Mouse (Mus musculus) layer of hippocampus, postnatal 10 days (tissue): Measurements from ENCODE around the gene Mapk1ip1. TPM values are rescaled to one million over a fixed set of nuclear protein-coding genes. Genes with fewer than 3 reads are reported as not detected.
A peak's percentile ranks its signal among the peaks of the same experiment; 100 is the strongest.

Experiments
- DNase-seq, 2 experiments: peaks; one replicate each; pipeline ENCODE4 v3.0.0; 2021; ENCODE audit warnings: low spot score in 2 of 2
- long read RNA-seq: library from polyadenylated mRNA; stranded (forward); transcript quantifications from one replicate; pipeline ENCODE4 v2.0.0, GENCODE M21; 2023
- total RNA-seq, 2 experiments: library from RNA; stranded (reverse); gene quantifications; 2 replicates each; pipeline ENCODE4 v1.2.3; 2021

The Mapk1ip1 gene
- total RNA-seq, result 10 to 100 TPM; 38.5 to 38.6 TPM
- long read RNA-seq, transcript Mapk1ip1-201 (2 exons, 1,502 nt), result major isoform, 39 of 48 reads
- long read RNA-seq, partial matches to known transcripts, result 0 of 48 reads
- long read RNA-seq, other reads (novel, unspliced or antisense), result 8 of 48 reads

DNA sequence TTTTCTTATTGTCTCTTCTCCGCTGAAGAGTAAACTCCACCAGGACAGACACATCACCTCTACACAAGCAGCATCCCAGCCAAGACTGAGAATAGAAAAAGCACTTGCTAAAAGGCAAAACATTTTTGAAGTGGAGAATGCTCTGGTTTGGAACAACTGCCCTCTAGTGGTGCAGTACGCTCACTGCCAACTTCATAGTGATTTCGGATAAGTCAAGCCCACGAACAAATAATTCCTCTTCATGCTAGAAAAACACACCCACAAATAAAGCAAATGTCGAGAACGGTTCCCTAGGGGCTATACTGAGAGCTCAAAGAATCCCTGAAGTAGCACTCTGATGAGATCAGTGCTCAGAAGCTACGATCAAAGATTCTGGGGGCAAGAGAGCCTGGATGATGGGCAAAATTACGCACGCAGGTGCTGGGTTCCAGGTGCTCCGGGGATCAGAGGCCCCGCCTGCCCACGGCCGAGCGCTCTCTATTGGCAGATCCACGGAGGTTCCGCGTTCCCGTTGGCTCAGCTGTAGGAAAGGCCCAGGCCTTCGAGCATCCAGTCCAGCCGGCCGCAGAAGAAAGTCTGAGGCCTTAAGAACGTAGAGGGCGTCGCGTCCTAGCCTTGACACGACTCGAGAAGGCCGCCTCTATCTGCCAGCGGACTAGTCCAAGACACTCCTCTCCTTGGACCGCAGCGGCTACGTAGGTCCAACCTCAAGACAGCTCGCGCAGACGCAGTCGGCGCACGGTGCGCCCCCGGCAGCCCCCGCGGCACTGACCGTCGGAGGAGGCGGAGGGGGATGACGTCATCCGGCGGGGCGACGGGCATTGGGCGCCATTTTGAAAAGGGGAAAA is at the start of gene Mapk1ip1, which contains the start of gene Ppp2r2d:
Gene Mapk1ip1 (minus strand): TSS at position 730 of the 848 bp plus-strand sequence.
Gene Ppp2r2d (plus strand): TSS at position 536 of the 848 bp plus-strand sequence.
- DNase-seq, result peak; percentile 97

GRCm38 (mm10) chr7:138885365-138886289 is 39.6 kb upstream of the Mapk1ip1 start:
- no peak for DNase-seq

DNA sequence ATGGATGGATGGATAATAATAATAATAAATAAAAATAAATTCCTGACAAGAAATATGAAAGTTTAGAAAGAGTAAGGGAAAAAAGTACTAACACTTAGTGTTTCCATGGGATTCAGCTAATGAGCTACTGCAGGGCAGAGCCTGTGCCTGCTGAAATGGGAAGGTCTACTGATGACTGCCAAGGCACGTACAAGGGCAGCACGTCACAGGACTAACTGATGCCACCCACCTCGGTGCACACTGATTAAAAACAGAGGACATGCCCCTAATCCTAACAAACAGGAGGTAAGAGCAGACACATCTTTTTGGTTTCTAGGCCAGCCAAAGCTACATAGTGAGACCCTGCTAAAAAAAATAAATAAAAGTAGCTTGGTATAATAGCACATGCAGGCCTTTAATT is 37.7 kb upstream of the Mapk1ip1 start:
- DNase-seq, result no peak

GRCm38 (mm10) chr7:138875031-138875430 is 29.0 kb upstream of the Mapk1ip1 start:
- DNase-seq, result no peak

- no peak for DNase-seq
Measured at GRCm38 (mm10) chr7:138872956-138873355, 26.9 kb upstream of the Mapk1ip1 start.

DNA sequence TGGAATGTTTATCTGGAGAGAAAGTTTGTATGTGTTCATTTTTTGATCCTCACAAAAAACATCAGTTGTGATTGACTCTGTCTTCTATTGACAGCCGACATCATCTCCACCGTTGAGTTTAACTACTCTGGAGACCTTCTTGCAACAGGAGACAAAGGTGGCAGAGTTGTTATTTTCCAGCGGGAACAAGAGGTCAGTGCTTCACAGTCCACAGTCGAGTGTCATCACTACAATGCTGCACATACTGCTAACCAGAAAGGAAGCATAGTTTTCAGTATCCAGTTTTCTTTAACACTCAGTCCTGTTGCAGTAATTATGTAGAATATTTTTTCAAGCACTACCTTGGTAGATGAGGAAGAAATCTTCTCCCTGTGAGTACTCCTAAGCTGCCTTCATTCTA is 22.2 kb upstream of the Mapk1ip1 start:
- DNase-seq, result no peak

- DNase-seq, result no peak
Measured at GRCm38 (mm10) chr7:138867286-138867685, 21.2 kb upstream of the Mapk1ip1 start.

DNA sequence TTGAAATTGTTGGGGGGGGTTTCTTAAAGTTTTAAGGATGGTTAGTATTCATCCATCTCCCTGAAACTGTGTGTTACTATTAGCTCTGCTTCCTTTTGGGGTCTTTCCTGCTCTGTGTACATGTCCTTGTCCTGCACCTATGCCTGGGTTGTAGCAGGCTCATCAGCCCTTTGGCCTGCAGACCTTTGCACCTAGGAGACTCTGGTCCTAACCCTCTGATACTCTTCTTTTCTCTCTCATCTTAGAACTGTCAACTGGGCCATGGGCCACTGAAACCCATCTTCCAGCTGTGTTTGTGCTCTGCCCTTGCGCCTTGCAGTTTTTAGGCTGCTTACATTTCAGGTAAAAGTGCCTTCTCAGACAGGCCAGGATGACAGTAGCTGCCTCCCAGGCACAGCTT is 18.7 kb upstream of the Mapk1ip1 start:
- no peak for DNase-seq

GRCm38 (mm10) chr7:138863950-138864572 is 18.0 kb upstream of the Mapk1ip1 start:
- DNase-seq, result no peak

- DNase-seq, result no peak
Measured at GRCm38 (mm10) chr7:138856670-138857069, 10.6 kb upstream of the Mapk1ip1 start.

DNA sequence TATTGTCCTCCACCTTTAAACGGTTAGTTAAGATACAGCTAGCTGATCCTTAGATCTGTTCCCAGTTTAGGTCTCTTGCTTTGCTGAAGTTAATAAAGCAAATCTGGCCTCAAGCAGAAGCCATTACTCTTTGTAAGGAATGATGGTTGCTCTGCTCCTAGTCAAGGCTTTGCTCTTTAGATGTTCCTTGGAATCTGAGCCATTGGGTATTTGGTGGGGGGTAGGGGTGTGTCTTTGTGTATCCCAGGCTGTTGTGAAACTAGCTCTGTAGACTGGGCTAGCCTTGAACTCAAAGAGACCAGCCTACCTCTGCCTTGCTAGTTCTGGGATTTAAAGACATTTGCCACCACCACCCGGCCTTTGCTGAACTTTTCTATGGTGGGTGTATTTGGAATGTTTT is 8.1 kb upstream of the Mapk1ip1 start:
- DNase-seq, result no peak

DNA sequence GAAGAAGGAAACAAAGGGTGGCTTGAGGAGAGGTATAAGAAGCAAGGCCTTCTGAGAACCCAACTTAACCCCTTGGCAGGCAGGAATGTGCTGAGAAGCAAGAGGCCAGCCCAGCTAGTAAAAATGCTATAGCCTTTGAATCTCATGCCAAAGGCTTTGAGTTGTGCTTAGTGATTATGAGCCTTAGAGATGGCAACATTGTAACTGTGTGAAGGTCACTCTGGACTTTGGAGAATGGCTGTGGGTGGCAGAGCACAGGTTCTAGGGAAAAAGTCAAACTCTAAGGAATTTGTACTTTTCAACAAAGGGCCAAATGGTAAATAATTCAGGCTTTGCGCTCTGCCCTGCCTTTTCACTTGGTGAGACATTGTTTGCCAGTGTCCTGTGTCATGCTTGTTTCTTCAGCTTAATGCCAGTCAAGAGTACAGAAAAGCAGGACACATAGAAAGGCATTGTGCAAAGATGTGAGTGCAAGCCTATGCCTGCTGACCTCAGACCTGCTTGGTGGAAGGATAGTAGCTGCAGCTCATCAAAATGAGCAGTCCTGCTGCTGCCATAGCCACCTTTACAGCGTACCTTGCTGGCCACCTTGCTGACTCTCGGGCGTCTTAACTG is 7.5 kb upstream of the Mapk1ip1 start:
- DNase-seq, result no peak

- DNase-seq, result no peak
Measured at GRCm38 (mm10) chr7:138850083-138850482, 4.0 kb upstream of the Mapk1ip1 start.

DNA sequence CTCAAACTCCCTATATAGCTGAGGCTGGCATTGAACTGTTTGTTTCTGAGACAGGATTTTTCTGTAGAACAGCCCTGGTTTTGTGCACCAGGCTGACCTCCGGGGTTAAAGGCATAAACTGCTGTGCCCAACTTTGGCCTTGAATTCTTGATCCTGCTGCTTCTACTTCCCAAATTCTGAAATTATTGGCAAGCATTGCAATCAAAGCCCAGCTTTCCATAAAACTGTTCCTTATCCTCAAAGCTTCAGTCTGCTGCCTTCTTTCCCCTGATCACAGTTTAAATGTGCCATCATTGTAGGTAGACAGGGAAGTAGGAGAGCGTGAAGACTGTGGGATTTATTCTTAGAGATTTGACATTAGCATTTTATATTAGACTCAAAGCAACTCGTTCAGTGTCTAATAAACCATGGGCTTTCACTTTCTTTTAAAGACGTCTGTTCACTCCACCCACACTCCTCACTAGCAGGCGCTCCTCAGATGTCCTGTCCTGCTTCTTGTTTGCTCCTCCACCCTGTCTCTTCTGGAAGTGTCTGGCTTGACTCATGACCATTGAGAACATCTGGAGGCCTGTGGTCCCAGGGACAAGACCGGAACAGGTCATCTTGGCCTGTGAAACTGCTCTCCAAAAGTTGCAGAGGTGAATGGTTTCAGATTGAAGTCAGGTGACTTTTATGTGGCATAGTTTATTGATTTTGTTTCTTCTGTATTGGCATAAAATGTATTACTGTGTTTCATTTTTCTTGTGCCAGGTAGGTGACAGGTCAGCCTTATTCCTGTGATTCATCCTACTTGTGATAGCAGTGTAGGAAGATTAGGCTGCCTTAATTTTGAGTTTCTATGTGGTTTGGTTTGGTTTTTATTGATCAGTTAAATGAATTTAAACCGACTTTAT is 2.2 kb upstream of the Mapk1ip1 start:
- no peak for DNase-seq

DNA sequence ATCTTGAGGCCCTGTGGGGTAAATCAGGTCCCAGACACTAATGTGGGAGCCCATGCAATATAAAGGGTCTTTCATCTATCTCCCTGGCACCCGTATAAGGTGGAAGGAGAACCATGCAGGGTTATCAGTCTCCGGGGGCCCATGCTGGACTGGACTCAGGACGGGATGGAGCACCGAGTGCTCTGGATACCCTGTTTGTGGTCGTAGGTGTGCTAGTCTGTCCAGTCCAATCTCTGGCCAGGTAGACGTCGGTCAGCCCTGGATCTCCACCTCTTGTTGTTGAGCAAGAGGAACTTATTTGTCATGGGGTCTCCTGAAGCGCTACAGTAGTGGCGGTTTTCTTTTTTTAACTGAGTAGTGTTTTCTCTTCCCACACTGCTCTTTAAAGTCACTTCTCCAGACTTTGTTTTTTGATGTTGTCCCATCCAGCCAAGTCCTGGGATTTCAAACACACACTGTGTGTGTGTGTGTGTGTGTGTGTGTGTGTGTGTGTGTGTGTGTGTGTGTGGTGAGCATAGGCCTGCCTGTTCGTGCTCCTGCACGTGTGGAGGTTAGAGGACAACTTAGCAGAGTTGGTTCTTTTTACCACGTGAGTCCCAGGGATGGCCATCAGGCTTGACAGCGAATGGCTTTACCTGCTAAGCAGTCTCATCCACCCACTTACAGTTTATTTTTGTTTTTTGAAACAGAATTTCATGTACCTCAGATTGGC is 1.4 kb upstream of the Mapk1ip1 start:
- DNase-seq, result no peak

DNA sequence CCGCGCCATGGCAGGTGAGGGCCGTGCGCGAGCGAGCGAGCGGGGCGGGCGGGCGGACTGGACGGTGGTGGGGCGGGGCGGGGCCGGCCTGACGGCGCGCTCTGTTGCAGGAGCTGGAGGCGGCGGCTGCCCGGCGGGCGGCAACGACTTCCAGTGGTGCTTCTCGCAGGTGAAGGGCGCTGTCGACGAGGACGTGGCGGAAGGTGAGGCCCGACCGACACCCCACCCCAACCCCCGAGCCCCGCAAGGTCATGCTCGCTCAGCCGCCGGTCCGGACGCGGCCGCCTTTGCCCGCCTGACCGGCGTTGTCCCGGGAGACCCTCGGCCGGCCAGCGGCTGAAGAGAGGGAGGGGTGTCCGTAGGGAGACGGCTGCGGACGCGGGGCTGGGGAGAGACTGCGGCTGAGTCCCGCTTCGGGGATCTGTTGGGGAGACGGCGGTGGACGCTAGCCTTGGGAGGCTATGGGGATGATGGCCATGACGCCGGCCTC is 474 bp upstream of the Mapk1ip1 start:
- peak in 1 of 2 experiments; percentile 38 for DNase-seq

DNA sequence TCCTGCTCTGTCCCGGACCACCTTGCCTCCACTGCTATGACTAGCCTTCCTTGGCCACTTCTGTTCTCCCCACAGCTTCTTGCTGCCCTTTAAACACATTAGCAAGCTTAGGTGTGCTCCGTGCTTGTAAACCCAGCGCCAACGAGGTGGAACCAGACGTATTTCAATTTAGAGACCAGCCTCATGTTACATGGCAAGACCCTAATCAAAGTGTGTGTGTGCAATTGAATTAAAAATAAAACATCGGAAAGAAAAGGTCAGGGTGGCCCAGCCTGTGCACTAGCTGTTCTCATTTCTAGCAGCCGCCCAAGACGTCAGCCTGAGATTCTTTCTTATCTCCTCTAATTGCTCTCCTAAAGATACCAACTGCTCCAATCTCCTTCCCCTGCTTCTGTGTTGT is 962 bp downstream of the Mapk1ip1 start:
- no peak for DNase-seq

- no peak for DNase-seq
Measured at GRCm38 (mm10) chr7:138843421-138843820, 2.7 kb downstream of the Mapk1ip1 start.
